Mouse (Mus musculus) MEL (cell line): ENCODE measurements at regions not wholly inside any gene's neighbourhood (a gene's known extent, or its start where the extent isn't known, plus 50 kb on each side); places are given as distances from the start of the nearest gene placed in this dataset.

ENCODE experiments used
- CTCF ChIP-seq, 3 experiments: IDR thresholded peaks in 2 of 3; conservative IDR thresholded peaks in 1 of 3; 2 replicates each; pipeline ENCODE4 v1.5.1; 2011 to 2012; ENCODE audit warnings: low read length in 3 of 3, low read depth in 2 of 3, mild to moderate bottlenecking in 2 of 3, improper control_type of control experiment in 1 of 3, inconsistent platforms in 1 of 3, mixed read lengths in 1 of 3, moderate library complexity in 1 of 3; ENCODE audit not compliant: control insufficient read depth in 1 of 3, insufficient read depth in 1 of 3, poor library complexity in 1 of 3, severe bottlenecking in 1 of 3
- POLR2A ChIP-seq, 2 experiments: IDR thresholded peaks; 2 replicates each; pipeline ENCODE4 v1.6.1; 2011 to 2012; ENCODE audit warnings: low read length in 2 of 2, mild to moderate bottlenecking in 2 of 2, control low read depth in 1 of 2, improper control_type of control experiment in 1 of 2, low read depth in 1 of 2, moderate library complexity in 1 of 2; ENCODE audit not compliant: control insufficient read depth in 1 of 2, insufficient read depth in 1 of 2, poor library complexity in 1 of 2
- POLR2AphosphoS2 ChIP-seq: IDR thresholded peaks from 2 replicates; pipeline ENCODE4 v1.6.1; 2011; ENCODE audit warnings: low read length, improper control_type of control experiment
- USF1 ChIP-seq: IDR thresholded peaks from 2 replicates; pipeline ENCODE4 v1.6.1; 2014; ENCODE audit warnings: low read depth, mild to moderate bottlenecking, inconsistent platforms, low read length, improper control_type of control experiment, moderate library complexity

GRCm38 (mm10) chr11:23114636-23115035, 107.3 kb downstream of the Fam161a start:
- TF ChIP-seq CTCF (IDR thresholded peaks at IDR 0.05 in 2 of 3, conservative IDR thresholded peaks at IDR 0.05 in 1 of 3; ENCODE audit: control insufficient read depth in 1 of 3, insufficient read depth in 1 of 3, low read depth in 2 of 3, low read length in 3 of 3, poor library complexity in 1 of 3, severe bottlenecking in 1 of 3) (no peak), POLR2AphosphoS2 (no peak), POLR2A (IDR thresholded peaks at IDR 0.05; ENCODE audit: control insufficient read depth in 1 of 2, insufficient read depth in 1 of 2, low read depth in 1 of 2, low read length in 2 of 2, poor library complexity in 1 of 2) (no peak), USF1 (no peak)
